Comparison of ENCODE assay signal across 9 mouse cellular contexts in genomic region chr7:12422245-12422849, GRCm38 (mm10). TPM values are rescaled to one million over a fixed set of nuclear protein-coding genes. Genes with fewer than 3 reads are reported as not detected.
DNase-seq lines count a peak whose midpoint lies in the region; ATAC-seq and TF ChIP-seq lines count a peak whose summit lies in the region.
"Had no signal": no experiment of that assay in that cellular context is flagged by ENCODE, and none has a peak within 500 bp of the region (broad histone marks: within the 10 kb centered on the region; RNA-seq: fewer than 3 reads in every experiment).

Gene Zfp551 (minus strand): TSS chr7:12422751.

- no peaks in the 10 kb centered on the region for H3K9me3 ChIP-seq in embryonic facial prominence, embryonic 13.5 days
- H3K9me3 ChIP-seq in limb, embryonic 12.5 days = 0 out of 2 replicates have a peak, but pooled peaks cover 4% of the 10 kb centered on the region
- no peaks in the 10 kb centered on the region for H3K9me3 ChIP-seq in midbrain, embryonic 14.5 days (ENCODE audit: control insufficient read depth, low read length)

- peak within 1 kb of the TSS; percentile 82 for H3K9ac ChIP-seq in embryonic facial prominence, embryonic 13.5 days
- peak within 1 kb of the TSS; percentile 74 for H3K9ac ChIP-seq in limb, embryonic 12.5 days (replicated peaks)
- peak within 1 kb of the TSS; percentile 86 for H3K9ac ChIP-seq in midbrain, embryonic 14.5 days (replicated peaks; ENCODE audit: low read length)

- no peak for TF ChIP-seq POLR2A in spleen, adult 2 months (IDR thresholded peaks at IDR 0.05; ENCODE audit: low read depth, low read length)

- H3K4me1 ChIP-seq in embryonic facial prominence, embryonic 13.5 days = peaks cover 10% of the 10 kb centered on the region
- peaks cover 8% of the 10 kb centered on the region; the same call in 1 of the 2 replicates for H3K4me1 ChIP-seq in limb, embryonic 12.5 days (replicated peaks)
- peaks cover 11% of the 10 kb centered on the region for H3K4me1 ChIP-seq in midbrain, embryonic 14.5 days (ENCODE audit: control insufficient read depth, insufficient read depth, low read length)
- no peaks in the 10 kb centered on the region for H3K4me1 ChIP-seq in spleen, adult 2 months (ENCODE audit: control insufficient read depth, insufficient read depth, insufficient read length)

- no peaks in the 10 kb centered on the region for H3K27me3 ChIP-seq in embryonic facial prominence, embryonic 13.5 days
- H3K27me3 ChIP-seq in limb, embryonic 12.5 days = no peaks in the 10 kb centered on the region
- no peaks in the 10 kb centered on the region for H3K27me3 ChIP-seq in midbrain, embryonic 14.5 days (ENCODE audit: control insufficient read depth, insufficient read depth, low read length)
- H3K27me3 ChIP-seq in spleen, adult 2 months (ENCODE audit: control insufficient read depth, insufficient read depth, low read length) = no peaks in the 10 kb centered on the region

- H3K27ac ChIP-seq in embryonic facial prominence, embryonic 13.5 days = peak within 1 kb of the TSS; percentile 68
- H3K27ac ChIP-seq in limb, embryonic 12.5 days = peak within 1 kb of the TSS; percentile 64
- peak within 1 kb of the TSS; percentile 64 for H3K27ac ChIP-seq in midbrain, embryonic 14.5 days (replicated peaks; ENCODE audit: low read depth, low read length)
- no peak within 1 kb of the TSS for H3K27ac ChIP-seq in spleen, adult 2 months (ENCODE audit: insufficient read depth, low read length)

- ATAC-seq in embryonic facial prominence, embryonic 13.5 days (ENCODE audit: insufficient number of reproducible peaks, insufficient read depth, low FRiP score, low TSS enrichment, low read depth) = peak; percentile 85
- peak; percentile 93 for ATAC-seq in limb, embryonic 12.5 days (ENCODE audit: insufficient number of reproducible peaks, insufficient read depth, low FRiP score, low TSS enrichment, low read depth)
- peak; percentile 89 for ATAC-seq in midbrain, embryonic 14.5 days (ENCODE audit: low FRiP score, low TSS enrichment)

- H3K4me2 ChIP-seq in embryonic facial prominence, embryonic 13.5 days = peak within 1 kb of the TSS; percentile 68
- H3K4me2 ChIP-seq in limb, embryonic 12.5 days = peak within 1 kb of the TSS; percentile 63
- H3K4me2 ChIP-seq in midbrain, embryonic 14.5 days (ENCODE audit: low read length) = peak within 1 kb of the TSS; percentile 62

- WGBS in embryonic facial prominence, embryonic 13.5 days = under 1% methylated on average over 27 of the region's 27 CpGs
- WGBS in limb, embryonic 12.5 days = under 1% methylated on average over 27 of the region's 27 CpGs
- under 1% methylated on average over 27 of the region's 27 CpGs for WGBS in midbrain, embryonic 14.5 days
- 2% methylated on average over 27 of the region's 27 CpGs for WGBS in spleen, adult 2 months

- TF ChIP-seq CTCF in spleen, adult 2 months (IDR thresholded peaks at IDR 0.05; ENCODE audit: extremely low read depth, insufficient read depth, insufficient read length, insufficient replicate concordance) = no peak

- peak; percentile 77 for DNase-seq in 3134 (ENCODE audit: extremely low read depth, insufficient read length, low spot score)
- DNase-seq in adrenal gland, postnatal 36 days = peak; percentile 73 to 77
- DNase-seq in heart, adult 8-10 months (ENCODE audit: low spot score) = peak; percentile 36
- peak; percentile 53 to 66 for DNase-seq in kidney, adult 8-10 months
- peak; percentile 74 for DNase-seq in midbrain, embryonic 14.5 days
- peak in 1 of 2 experiments; percentile 22 for DNase-seq in spleen, adult 2 months (ENCODE audit: low read depth in 1 of 2, low spot score in 2 of 2)

- H3K36me3 ChIP-seq in embryonic facial prominence, embryonic 13.5 days = peaks cover 30% of the 10 kb centered on the region
- peaks cover 24% of the 10 kb centered on the region for H3K36me3 ChIP-seq in limb, embryonic 12.5 days
- H3K36me3 ChIP-seq in midbrain, embryonic 14.5 days (ENCODE audit: control insufficient read depth, insufficient read depth, low read length) = no peaks in the 10 kb centered on the region
- no peaks in the 10 kb centered on the region for H3K36me3 ChIP-seq in spleen, adult 2 months (ENCODE audit: control insufficient read depth, insufficient read depth, low read length)

- peak within 1 kb of the TSS; percentile 70 for H3K4me3 ChIP-seq in embryonic facial prominence, embryonic 13.5 days
- peak within 1 kb of the TSS; percentile 56 for H3K4me3 ChIP-seq in limb, embryonic 12.5 days (replicated peaks)
- peak within 1 kb of the TSS; percentile 60 for H3K4me3 ChIP-seq in midbrain, embryonic 14.5 days (replicated peaks; ENCODE audit: low read depth, low read length)
- H3K4me3 ChIP-seq in spleen, adult 2 months (ENCODE audit: extremely low read depth, insufficient read depth, insufficient read length) = peak within 1 kb of the TSS; percentile 78

RNA-seq across cellular contexts. Expression of gene Zfp551, which starts in this region (rescaled TPM):
- 1 to 10 TPM; 2.8 to 4.4 TPM for total RNA-seq in adrenal gland, postnatal 36 days (2021)
- 5.5 and 5.8 TPM in 2 replicates for polyA plus RNA-seq in embryonic facial prominence, embryonic 13.5 days (2015; fragmentation: Nextera tagmentation; extraction: Ambion mirVana)
- total RNA-seq in heart, adult 8-10 months (2022) = 1 to 10 TPM; 2.3 to 2.8 (median 2.4) TPM
- polyA plus RNA-seq in limb, embryonic 12.5 days (2016; fragmentation: Nextera tagmentation; extraction: Ambion mirVana) = 4.6 and 5.8 TPM in 2 replicates
- 10.1 and 13.6 TPM in 2 replicates for polyA plus RNA-seq in midbrain, embryonic 14.5 days (2014; fragmentation: Nextera tagmentation; extraction: Ambion mirVana)
- 0.27 and 0.39 TPM in 2 replicates for polyA plus RNA-seq in spleen, adult 2 months (2012; rRNA removed)
- total RNA-seq: MEL had no signal
